In the genomic region with DNA sequence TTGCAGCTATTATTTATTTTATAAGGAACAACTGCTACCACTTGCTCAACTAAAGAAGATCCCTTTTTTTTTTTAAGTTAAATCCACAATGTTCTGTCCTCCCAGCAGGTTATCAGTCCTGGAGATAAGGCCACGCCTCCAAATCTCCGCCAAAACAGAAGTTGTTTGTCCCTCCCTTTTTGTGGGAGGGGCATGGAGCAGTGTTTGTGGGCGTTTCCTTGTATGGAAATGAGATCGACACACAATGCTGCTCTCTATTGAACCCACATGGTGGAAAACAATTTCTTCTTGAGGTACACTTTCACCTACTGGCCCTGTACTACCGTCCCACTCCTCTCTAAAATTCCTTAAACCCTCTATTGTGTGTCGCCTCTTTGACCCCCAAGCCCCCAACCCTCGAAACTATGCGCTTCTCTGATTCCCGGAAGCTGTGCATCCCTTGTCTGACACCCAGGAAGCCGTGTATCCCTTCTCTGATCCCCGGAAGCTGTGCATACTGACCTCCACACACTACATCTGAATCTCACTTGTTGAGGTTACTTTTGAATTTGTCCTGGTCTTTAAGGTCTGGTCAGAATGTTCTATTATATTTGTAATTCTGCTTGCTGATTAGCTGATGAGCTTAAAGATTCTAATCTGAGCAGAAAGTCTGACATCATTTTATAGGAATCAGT, we compare ENCODE assay signal across 8 mouse cellular contexts. TPM values are rescaled to one million over a fixed set of nuclear protein-coding genes. Genes with fewer than 3 reads are reported as not detected.
DNase-seq lines count a peak whose midpoint lies in the region; ATAC-seq and TF ChIP-seq lines count a peak whose summit lies in the region.

No protein-coding gene starts in this region.

- 30% methylated on average over 11 of the region's 11 CpGs for WGBS in hindbrain, embryonic 10.5 days
- WGBS in hindbrain, postnatal 0 days = 35% methylated on average over 11 of the region's 11 CpGs
- 27% methylated on average over 11 of the region's 11 CpGs for WGBS in embryonic facial prominence, embryonic 11.5 days
- WGBS in liver, adult 2 months = 43% methylated on average over 11 of the region's 11 CpGs
- WGBS in cerebellum, adult 2 months = 38% methylated on average over 11 of the region's 11 CpGs

- no peak; the same call in 1 of the 2 replicates for ATAC-seq in hindbrain, postnatal 0 days
- ATAC-seq in embryonic facial prominence, embryonic 11.5 days (replicated peaks; ENCODE audit: insufficient number of reproducible peaks, low FRiP score, low TSS enrichment, low read depth) = no peak

- H3K4me1 ChIP-seq in hindbrain, embryonic 10.5 days (replicated peaks) = peaks cover 11% of the 10 kb centered on the region; the same call in 1 of the 2 replicates
- no peaks in the 10 kb centered on the region for H3K4me1 ChIP-seq in hindbrain, postnatal 0 days (ENCODE audit: insufficient read depth, low read length)
- H3K4me1 ChIP-seq in embryonic facial prominence, embryonic 11.5 days (ENCODE audit: control insufficient read depth, insufficient read depth, low read length) = no peaks in the 10 kb centered on the region
- H3K4me1 ChIP-seq in liver, adult 2 months (ENCODE audit: control insufficient read depth, insufficient read depth, low read length) = no peaks in the 10 kb centered on the region; the same call in 1 of the 2 replicates
- H3K4me1 ChIP-seq in cerebellum, adult 2 months (ENCODE audit: control insufficient read depth, insufficient read depth, low read length) = no peaks in the 10 kb centered on the region

- no peaks in the 10 kb centered on the region for H3K79me2 ChIP-seq in liver, adult 2 months (ENCODE audit: control insufficient read depth, insufficient read depth, low read length)

- no peak for TF ChIP-seq CTCF in hindbrain, postnatal 0 days (IDR thresholded peaks at IDR 0.05; ENCODE audit: low read depth)
- TF ChIP-seq CTCF in liver, adult 2 months (IDR thresholded peaks at IDR 0.05; ENCODE audit: low read depth, low read length) = no peak
- no peak for TF ChIP-seq CTCF in cerebellum, adult 2 months (IDR thresholded peaks at IDR 0.05; ENCODE audit: borderline replicate concordance, insufficient read depth, low read depth, low read length)

- no peaks in the 10 kb centered on the region for H3K27me3 ChIP-seq in hindbrain, embryonic 10.5 days (ENCODE audit: insufficient read depth, poor library complexity, severe bottlenecking)
- no peaks in the 10 kb centered on the region for H3K27me3 ChIP-seq in hindbrain, postnatal 0 days (ENCODE audit: insufficient read depth, low read length)
- no peaks in the 10 kb centered on the region for H3K27me3 ChIP-seq in embryonic facial prominence, embryonic 11.5 days (ENCODE audit: control insufficient read depth, insufficient read depth, low read length)
- no peaks in the 10 kb centered on the region for H3K27me3 ChIP-seq in liver, adult 2 months (ENCODE audit: control insufficient read depth, insufficient read depth, low read length)
- H3K27me3 ChIP-seq in cerebellum, adult 2 months (ENCODE audit: control insufficient read depth, insufficient read depth, low read length) = no peaks in the 10 kb centered on the region; the same call in 1 of the 2 replicates

- H3K4me2 ChIP-seq in hindbrain, postnatal 0 days (ENCODE audit: low read depth, low read length) = no peak overlapping the region
- no peak overlapping the region for H3K4me2 ChIP-seq in embryonic facial prominence, embryonic 11.5 days (ENCODE audit: low read depth, low read length)

- H3K4me3 ChIP-seq in hindbrain, embryonic 10.5 days = peak overlapping the region; percentile 35
- no peak overlapping the region for H3K4me3 ChIP-seq in hindbrain, postnatal 0 days (ENCODE audit: low read length)
- H3K4me3 ChIP-seq in embryonic facial prominence, embryonic 11.5 days (ENCODE audit: low read depth, low read length) = no peak overlapping the region
- H3K4me3 ChIP-seq in liver, adult 2 months (ENCODE audit: insufficient read depth, low read depth, low read length) = no peak overlapping the region
- H3K4me3 ChIP-seq in cerebellum, adult 2 months (replicated peaks; ENCODE audit: insufficient read depth, low read depth, low read length) = no peak overlapping the region

- no peak overlapping the region for H3K9ac ChIP-seq in hindbrain, postnatal 0 days (replicated peaks; ENCODE audit: low read length)
- no peak overlapping the region for H3K9ac ChIP-seq in embryonic facial prominence, embryonic 11.5 days (replicated peaks; ENCODE audit: low read length)
- H3K9ac ChIP-seq in liver, adult 2 months (ENCODE audit: low read depth, low read length) = no peak overlapping the region

- peak; percentile 12 for DNase-seq in hindbrain, embryonic 10.5 days (ENCODE audit: low spot score)
- DNase-seq in hindbrain, postnatal 0 days (ENCODE audit: low spot score) = no peak
- peak; percentile 90 for DNase-seq in ES-CJ7 (ENCODE audit: low read depth, low spot score)
- DNase-seq in embryonic facial prominence, embryonic 11.5 days (ENCODE audit: low spot score) = peak; percentile 39
- peak; percentile 34 for DNase-seq in liver, adult 2 months (ENCODE audit: extremely low read depth, low read depth, low spot score)
- no peak for DNase-seq in spleen, adult 12 weeks (ENCODE audit: low spot score)
- no peak for DNase-seq in layer of hippocampus, postnatal 10 days (ENCODE audit: low spot score in 2 of 2)
- no peak for DNase-seq in cerebellum, adult 2 months

- peak overlapping the region; percentile 53; the same call in 1 of the 2 replicates for H3K27ac ChIP-seq in hindbrain, embryonic 10.5 days
- H3K27ac ChIP-seq in hindbrain, postnatal 0 days = no peak overlapping the region
- H3K27ac ChIP-seq in embryonic facial prominence, embryonic 11.5 days (replicated peaks; ENCODE audit: low read depth, low read length) = no peak overlapping the region
- no peak overlapping the region for H3K27ac ChIP-seq in liver, adult 2 months (replicated peaks; ENCODE audit: insufficient read depth, low read depth, low read length)
- H3K27ac ChIP-seq in cerebellum, adult 2 months (ENCODE audit: insufficient read depth, low read length) = no peak overlapping the region

- no peak for TF ChIP-seq POLR2A in liver, adult 2 months (IDR thresholded peaks at IDR 0.05; ENCODE audit: extremely low read depth, insufficient read depth, low read length)
- TF ChIP-seq POLR2A in cerebellum, adult 2 months (IDR thresholded peaks at IDR 0.05; ENCODE audit: borderline replicate concordance, insufficient read depth, low read length) = no peak

- no peaks in the 10 kb centered on the region for H3K9me3 ChIP-seq in hindbrain, embryonic 10.5 days
- H3K9me3 ChIP-seq in hindbrain, postnatal 0 days (ENCODE audit: low read length) = no peaks in the 10 kb centered on the region
- H3K9me3 ChIP-seq in embryonic facial prominence, embryonic 11.5 days (replicated peaks; ENCODE audit: control insufficient read depth, low read length) = no peaks in the 10 kb centered on the region

- no peaks in the 10 kb centered on the region for H3K36me3 ChIP-seq in hindbrain, embryonic 10.5 days
- H3K36me3 ChIP-seq in hindbrain, postnatal 0 days (ENCODE audit: insufficient read depth, low read length) = no peaks in the 10 kb centered on the region
- H3K36me3 ChIP-seq in embryonic facial prominence, embryonic 11.5 days (replicated peaks; ENCODE audit: control insufficient read depth, insufficient read depth, low read depth, low read length) = no peaks in the 10 kb centered on the region
- no peaks in the 10 kb centered on the region for H3K36me3 ChIP-seq in liver, adult 2 months (ENCODE audit: control insufficient read depth, insufficient read depth, low read length)

RNA-seq across cellular contexts. Expression of a gene that starts 48.3 kb away (rescaled TPM):
- polyA plus RNA-seq in hindbrain, embryonic 10.5 days (2016; fragmentation: Nextera tagmentation; extraction: Ambion mirVana) = 26.5 and 35.2 TPM in 2 replicates
- total RNA-seq in hindbrain, postnatal 0 days (2014; rRNA removed) = 7.2 and 12.8 TPM in 2 replicates
- polyA plus RNA-seq in hindbrain, postnatal 0 days (2015; fragmentation: Nextera tagmentation; extraction: Ambion mirVana) = 17.3 and 18.8 TPM in 2 replicates
- 56.2 and 58.1 TPM in 2 replicates for polyA plus RNA-seq in embryonic facial prominence, embryonic 11.5 days (2014; fragmentation: Nextera tagmentation; extraction: Ambion mirVana)
- total RNA-seq in liver, adult 2 months (2014; rRNA removed) = 5.3 and 7.7 TPM in 2 replicates
- polyA plus RNA-seq in liver, adult 2 months (2012; rRNA removed) = 10.3 and 11.9 TPM in 2 replicates
- 10 to 100 TPM; 17.4 to 18.4 TPM for total RNA-seq in layer of hippocampus, postnatal 10 days (2021)
- polyA plus RNA-seq in cerebellum, adult 2 months (2012; rRNA removed) = 10.1 and 10.5 TPM in 2 replicates

Comparison
In these comparisons a context has a peak if more than half of its experiments do, and no peak if none do; other contexts are left out.
1. DNase-seq: peak in hindbrain, embryonic 10.5 days (single experiment), ES-CJ7 (single experiment), embryonic facial prominence, embryonic 11.5 days (single experiment) and liver, adult 2 months (single experiment); none in hindbrain, postnatal 0 days (single experiment), spleen, adult 12 weeks (single experiment), layer of hippocampus, postnatal 10 days (0 of 2) and cerebellum, adult 2 months (0 of 2).